Mouse (Mus musculus) heart, adult 2 months (tissue): ENCODE measurements around the gene Kmt5a. TPM values are rescaled to one million over a fixed set of nuclear protein-coding genes. Genes with fewer than 3 reads are reported as not detected.
"Not testable (repeated sequence)": the region's sequence is repeated elsewhere in the genome, so short reads cannot be mapped to it uniquely, and the experiment has no call there.

Experiments
- DNase-seq, 2 experiments: peaks; one replicate each; pipeline ENCODE4 v3.0.0; 2021
- H3K27ac ChIP-seq: fragments of 200-600 bp; 2 replicates; pipeline ENCODE4 v1.8.1; 2022
- H3K27me3 ChIP-seq: fragments of 200-500 bp; 2 replicates; pipeline ENCODE4 v1.6.1; 2012; ENCODE audit warnings: mild to moderate bottlenecking, low read length, inconsistent platforms, mixed read lengths; ENCODE audit not compliant: control insufficient read depth, insufficient read depth
- H3K36me3 ChIP-seq: fragments of 200-500 bp; 2 replicates; pipeline ENCODE4 v1.6.1; 2012; ENCODE audit warnings: low read length, inconsistent platforms; ENCODE audit not compliant: control insufficient read depth, insufficient read depth
- H3K4me1 ChIP-seq: fragments of 200-500 bp; 2 replicates; pipeline ENCODE4 v1.6.1; 2011; ENCODE audit warnings: low read length; ENCODE audit not compliant: control insufficient read depth, insufficient read depth
- H3K4me3 ChIP-seq: fragments of 200-600 bp; 2 replicates; pipeline ENCODE4 v1.8.1; 2022
- H3K79me2 ChIP-seq: fragments of 200-500 bp; replicated peaks from 2 replicates; pipeline ENCODE4 v1.6.1; 2012; ENCODE audit warnings: mild to moderate bottlenecking, inconsistent platforms, low read length, moderate library complexity, mixed read lengths; ENCODE audit not compliant: control insufficient read depth, insufficient read depth
- H3K9ac ChIP-seq: fragments of 200-500 bp; 2 replicates; pipeline ENCODE4 v1.6.1; 2012; ENCODE audit warnings: low read depth, mild to moderate bottlenecking, control low read depth, inconsistent platforms, low read length, mixed read lengths
- CTCF ChIP-seq: fragments of 200-600 bp; IDR thresholded peaks from 2 replicates; pipeline ENCODE4 v1.8.1; 2022; ENCODE audit warnings: antibody characterized with exemption, mild to moderate bottlenecking, moderate library complexity
- EP300 ChIP-seq: fragments of 200-500 bp; IDR thresholded peaks from 2 replicates; pipeline ENCODE4 v1.6.1; 2011; ENCODE audit warnings: low read depth, low read length, control low read depth; ENCODE audit not compliant: insufficient read depth
- POLR2A ChIP-seq: fragments of 200-500 bp; IDR thresholded peaks from 2 replicates; pipeline ENCODE4 v1.6.1; 2011; ENCODE audit warnings: mild to moderate bottlenecking, low read depth, low read length, control low read depth; ENCODE audit not compliant: insufficient read depth
- WGBS: fragments of 180-500 bp; shearing (Covaris S2); methylation state at CpG from one replicate; pipeline ENCODE4 v1.1.7; 2018; 5-methylcytosine and 5-hydroxymethylcytosine counted together
- intact Hi-C: fragments of 180-260 bp; cut with DNase I; formaldehyde crosslinking; loops from one replicate; pipeline ENCODE4 v1.15.1; 2025
- polyA plus RNA-seq: library from polyadenylated mRNA; depleted of rRNA; stranded (reverse); fragments of >200 nt; gene quantifications from 2 replicates; pipeline ENCODE4 v1.2.3, GENCODE M21; 2012
- total RNA-seq, 2 experiments: library from RNA; stranded (reverse); gene quantifications; 2 replicates each; pipeline ENCODE4 v1.2.3; 2021

Kmt5a gene
- total and polyA plus RNA-seq, 3 experiments, result 136 to 210 (median 191) TPM

- peak overlapping the region; percentile 93 for H3K27ac ChIP-seq
- TF ChIP-seq EP300, result no peak
- no peak for TF ChIP-seq CTCF
- TF ChIP-seq POLR2A, result no peak
- peaks cover 20% of the 10 kb centered on the region for H3K4me1 ChIP-seq
- no peak overlapping the region for H3K4me3 ChIP-seq
- H3K9ac ChIP-seq, result peak overlapping the region; percentile 28
- no peaks in the 10 kb centered on the region for H3K27me3 ChIP-seq
- no peaks in the 10 kb centered on the region for H3K79me2 ChIP-seq
- DNase-seq, result no peak
- WGBS, result 54% methylated on average over 5 of the region's 5 CpGs
- intact Hi-C loops, result loop anchor here (2.0 kb wide), 1 partner anchor 30 kb away; no protein-coding TSS in a partner anchor
- peaks cover 21% of the 10 kb centered on the region for H3K36me3 ChIP-seq
These were observed 59.3 kb downstream of the Kmt5a start for GRCm38 (mm10) chr5:124499001-124499400.

GRCm38 (mm10) chr5:124500037-124500436, 60.3 kb downstream of the Kmt5a start:
- intact Hi-C loops, DNase-seq, H3K9ac ChIP-seq, H3K27me3 ChIP-seq, H3K4me3 ChIP-seq, H3K79me2 ChIP-seq: not testable (repeated sequence)
- Histone ChIP-seq H3K36me3 (peaks cover 21% of the 10 kb centered on the region), H3K4me1 (peaks cover 20% of the 10 kb centered on the region), H3K27ac (peak overlapping the region; percentile 93)
- whole genome bisulfite sequencing, result 76% methylated on average over 4 of the region's 4 CpGs

- peaks cover 21% of the 10 kb centered on the region for H3K36me3 ChIP-seq
- H3K27me3 ChIP-seq, result no peaks in the 10 kb centered on the region
- H3K4me3 ChIP-seq, result no peak overlapping the region
- peak; percentile 69; the same call in 1 of the 2 replicates for TF ChIP-seq EP300
- TF ChIP-seq CTCF, result no peak
- intact Hi-C loops, result no loop called here
- peak in 1 of 2 experiments; percentile 57 for DNase-seq
- H3K79me2 ChIP-seq, result no peaks in the 10 kb centered on the region
- H3K27ac ChIP-seq, result peak overlapping the region; percentile 82
- peaks cover 20% of the 10 kb centered on the region for H3K4me1 ChIP-seq
- WGBS, result 55% methylated on average over 3 of the region's 3 CpGs
- H3K9ac ChIP-seq, result no peak overlapping the region
These were observed 60.8 kb downstream of the Kmt5a start for GRCm38 (mm10) chr5:124500573-124500972.

GRCm38 (mm10) chr5:124501541-124501940, 61.8 kb downstream of the Kmt5a start:
- Histone ChIP-seq H3K79me2 (no peaks in the 10 kb centered on the region), H3K36me3 (peaks cover 15% of the 10 kb centered on the region), H3K9ac (no peak overlapping the region; the same call in 1 of the 2 replicates), H3K4me1 (peaks cover 16% of the 10 kb centered on the region), H3K27ac (peak overlapping the region; percentile 82), H3K27me3 (no peaks in the 10 kb centered on the region), H3K4me3 (no peak overlapping the region)
- intact Hi-C loops, result no loop called here
- no peak for TF ChIP-seq EP300
- no peak for TF ChIP-seq POLR2A
- TF ChIP-seq CTCF, result no peak
- DNase-seq, result no peak
- 79% methylated on average over 10 of the region's 10 CpGs for WGBS

- intact Hi-C loops, result no loop called here
- Histone ChIP-seq H3K4me1 (peaks cover 9% of the 10 kb centered on the region), H3K79me2 (no peaks in the 10 kb centered on the region), H3K4me3 (no peak overlapping the region), H3K27me3 (no peaks in the 10 kb centered on the region), H3K9ac (no peak overlapping the region), H3K36me3 (peaks cover 5% of the 10 kb centered on the region; the same call in 1 of the 2 replicates), H3K27ac (no peak overlapping the region)
- 79% methylated on average over 14 of the region's 14 CpGs for WGBS
- TF ChIP-seq EP300 (no peak), CTCF (no peak), POLR2A (no peak)
- DNase-seq, result no peak
These were observed 64.0 kb downstream of the Kmt5a start for GRCm38 (mm10) chr5:124503742-124504141.

- H3K4me1 ChIP-seq, result peaks cover 5% of the 10 kb centered on the region
- TF ChIP-seq POLR2A, result no peak
- TF ChIP-seq EP300, result no peak
- no peak for TF ChIP-seq CTCF
- no peak overlapping the region for H3K4me3 ChIP-seq
- no peaks in the 10 kb centered on the region for H3K79me2 ChIP-seq
- WGBS, result 92% methylated on average over 4 of the region's 4 CpGs
- H3K9ac ChIP-seq, result no peak overlapping the region
- H3K27me3 ChIP-seq, result no peaks in the 10 kb centered on the region
- intact Hi-C loops, result no loop called here
- DNase-seq, result no peak
- no peaks in the 10 kb centered on the region; the same call in 1 of the 2 replicates for H3K36me3 ChIP-seq
- H3K27ac ChIP-seq, result no peak overlapping the region
These were observed 65.5 kb downstream of the Kmt5a start for GRCm38 (mm10) chr5:124505235-124505634.

GRCm38 (mm10) chr5:124506731-124507359, 67.1 kb downstream of the Kmt5a start:
- H3K4me1 ChIP-seq, result peaks cover 6% of the 10 kb centered on the region
- peak overlapping the region; percentile 18 for H3K9ac ChIP-seq
- 43% methylated on average over 10 of the region's 10 CpGs for WGBS
- no peaks in the 10 kb centered on the region for H3K79me2 ChIP-seq
- no peaks in the 10 kb centered on the region for H3K36me3 ChIP-seq
- intact Hi-C loops, result no loop called here
- DNase-seq, result peak in 1 of 2 experiments; percentile 77
- H3K27me3 ChIP-seq, result no peaks in the 10 kb centered on the region
- H3K27ac ChIP-seq, result peak overlapping the region; percentile 78
- peak; percentile 97 for TF ChIP-seq EP300
- peak; percentile 37 for TF ChIP-seq CTCF
- peak; percentile 57 for TF ChIP-seq POLR2A
- H3K4me3 ChIP-seq, result no peak overlapping the region
